Comparison of ENCODE assay signal across 8 mouse cellular contexts in the genomic region with DNA sequence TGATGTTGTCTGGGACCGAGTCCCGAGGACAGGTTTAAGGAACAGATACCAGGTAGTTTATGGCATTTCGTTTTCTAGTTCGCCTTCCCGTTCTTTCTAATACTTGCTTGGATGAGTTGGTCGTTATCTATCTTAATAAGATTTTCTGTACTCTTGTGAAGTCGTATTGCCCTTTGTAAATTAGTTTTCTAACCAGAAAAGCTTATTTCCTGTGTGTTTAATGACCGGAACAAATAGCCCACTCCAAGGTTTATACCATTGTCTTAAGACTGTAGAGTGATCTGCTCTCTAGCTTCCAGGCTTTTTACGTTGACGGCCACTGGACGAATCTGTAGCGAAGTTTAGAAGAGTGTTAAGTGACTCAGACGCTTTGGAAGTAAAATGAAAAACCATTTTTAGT. TPM values are rescaled to one million over a fixed set of nuclear protein-coding genes. Genes with fewer than 3 reads are reported as not detected.
DNase-seq lines count a peak whose midpoint lies in the region; ATAC-seq and TF ChIP-seq lines count a peak whose summit lies in the region.

No protein-coding gene starts in this region.

- peak overlapping the region; percentile 81 for H3K9ac ChIP-seq in kidney, embryonic 16.5 days (replicated peaks; ENCODE audit: low read length)
- H3K9ac ChIP-seq in embryonic facial prominence, embryonic 12.5 days, result peak overlapping the region; percentile 77
- H3K9ac ChIP-seq in intestine, embryonic 15.5 days, result peak overlapping the region; percentile 89

- H3K27me3 ChIP-seq in kidney, embryonic 16.5 days (ENCODE audit: insufficient read depth, low read length), result no peaks in the 10 kb centered on the region
- no peaks in the 10 kb centered on the region for H3K27me3 ChIP-seq in embryonic facial prominence, embryonic 12.5 days
- no peaks in the 10 kb centered on the region for H3K27me3 ChIP-seq in intestine, embryonic 15.5 days (replicated peaks)
- no peaks in the 10 kb centered on the region for H3K27me3 ChIP-seq in myocyte (ENCODE audit: control insufficient read depth, insufficient read depth, insufficient read length)

- peaks cover 50% of the 10 kb centered on the region for H3K79me2 ChIP-seq in myocyte (ENCODE audit: control insufficient read depth, insufficient read depth)

- no peak for ATAC-seq in kidney, embryonic 16.5 days (ENCODE audit: low FRiP score, low TSS enrichment)
- no peak for ATAC-seq in embryonic facial prominence, embryonic 12.5 days (ENCODE audit: insufficient number of reproducible peaks, insufficient read depth, low FRiP score, low TSS enrichment)
- ATAC-seq in intestine, embryonic 15.5 days, result no peak

- peaks cover 22% of the 10 kb centered on the region for H3K4me1 ChIP-seq in kidney, embryonic 16.5 days (ENCODE audit: insufficient read depth, low read length)
- 0 out of 2 replicates have a peak, but pooled peaks cover 2% of the 10 kb centered on the region for H3K4me1 ChIP-seq in embryonic facial prominence, embryonic 12.5 days
- H3K4me1 ChIP-seq in intestine, embryonic 15.5 days (replicated peaks), result no peaks in the 10 kb centered on the region

- WGBS in kidney, embryonic 16.5 days, result under 1% methylated on average over 13 of the region's 13 CpGs
- 1% methylated on average over 13 of the region's 13 CpGs for WGBS in embryonic facial prominence, embryonic 12.5 days
- 2% methylated on average over 13 of the region's 13 CpGs for WGBS in intestine, embryonic 15.5 days

- H3K4me3 ChIP-seq in kidney, embryonic 16.5 days (ENCODE audit: low read length), result peak overlapping the region; percentile 70
- H3K4me3 ChIP-seq in embryonic facial prominence, embryonic 12.5 days, result peak overlapping the region; percentile 87
- peak overlapping the region; percentile 91 for H3K4me3 ChIP-seq in intestine, embryonic 15.5 days (replicated peaks)
- peak overlapping the region; percentile 54 for H3K4me3 ChIP-seq in myocyte

- H3K9me3 ChIP-seq in kidney, embryonic 16.5 days (ENCODE audit: low read length), result no peaks in the 10 kb centered on the region
- no peaks in the 10 kb centered on the region for H3K9me3 ChIP-seq in embryonic facial prominence, embryonic 12.5 days
- H3K9me3 ChIP-seq in intestine, embryonic 15.5 days, result no peaks in the 10 kb centered on the region

- TF ChIP-seq POLR2A in myocyte (IDR thresholded peaks at IDR 0.05; ENCODE audit: insufficient read length, low read depth), result no peak

- DNase-seq in kidney, adult 11 months, result no peak
- no peak for DNase-seq in ovary, postnatal 36 days (ENCODE audit: low spot score)
- no peak for DNase-seq in thymus, postnatal 0 days (ENCODE audit: low spot score)
- DNase-seq in thymus, postnatal 36 days, result no peak

- peak overlapping the region; percentile 92 for H3ac ChIP-seq in myocyte (ENCODE audit: control insufficient read depth, insufficient read length)

- peak overlapping the region; percentile 65 for H3K27ac ChIP-seq in kidney, embryonic 16.5 days (ENCODE audit: low read length)
- no peak overlapping the region for H3K27ac ChIP-seq in embryonic facial prominence, embryonic 12.5 days
- H3K27ac ChIP-seq in intestine, embryonic 15.5 days, result peak overlapping the region; percentile 71; the same call in 1 of the 2 replicates

- H3K36me3 ChIP-seq in kidney, embryonic 16.5 days (ENCODE audit: insufficient read depth, low read length), result no peaks in the 10 kb centered on the region
- H3K36me3 ChIP-seq in embryonic facial prominence, embryonic 12.5 days, result no peaks in the 10 kb centered on the region
- H3K36me3 ChIP-seq in intestine, embryonic 15.5 days, result no peaks in the 10 kb centered on the region
- H3K36me3 ChIP-seq in myocyte (ENCODE audit: control insufficient read depth, insufficient read depth), result no peaks in the 10 kb centered on the region

- peak overlapping the region; percentile 62 for H3K4me2 ChIP-seq in kidney, embryonic 16.5 days (replicated peaks; ENCODE audit: low read depth, low read length)
- peak overlapping the region; percentile 69 for H3K4me2 ChIP-seq in embryonic facial prominence, embryonic 12.5 days (replicated peaks)
- peak overlapping the region; percentile 66 for H3K4me2 ChIP-seq in intestine, embryonic 15.5 days (replicated peaks)
- H3K4me2 ChIP-seq in myocyte (ENCODE audit: low read depth), result peak overlapping the region; percentile 79

TF ChIP-seq in myocyte, 11 proteins besides CTCF, POLR2A, EP300 and RAD21:
- TF ChIP-seq CEBPB (IDR thresholded peaks at IDR 0.05; ENCODE audit: insufficient read depth, poor library complexity, severe bottlenecking), result no peak
- TF ChIP-seq USF1 (IDR thresholded peaks at IDR 0.05; ENCODE audit: low read depth), result no peak
- TF ChIP-seq REST (IDR thresholded peaks at IDR 0.05; ENCODE audit: insufficient read depth, insufficient read length), result no peak
- no peak for TF ChIP-seq SRF (IDR thresholded peaks at IDR 0.05; ENCODE audit: control insufficient read depth, insufficient read length, low read depth)
- no peak for TF ChIP-seq MYOD1 (IDR thresholded peaks at IDR 0.05; ENCODE audit: control insufficient read depth in 1 of 3, insufficient read length in 2 of 3, low read depth in 2 of 3)
- no peak for TF ChIP-seq TCF3 (IDR thresholded peaks at IDR 0.05; ENCODE audit: insufficient read length, low read depth)
- TF ChIP-seq E2F4 (IDR thresholded peaks at IDR 0.05; ENCODE audit: insufficient read depth), result no peak
- TF ChIP-seq MYOG (IDR thresholded peaks at IDR 0.05; ENCODE audit: control insufficient read depth in 1 of 3, insufficient read depth in 1 of 3, insufficient read length in 2 of 3, low read depth in 2 of 3), result no peak
- no peak for TF ChIP-seq MAX (IDR thresholded peaks at IDR 0.05; ENCODE audit: low read depth)
- no peak for TF ChIP-seq POLR2AphosphoS2 (IDR thresholded peaks at IDR 0.05; ENCODE audit: insufficient read length, low read depth)
- TF ChIP-seq TCF12 (IDR thresholded peaks at IDR 0.05; ENCODE audit: insufficient read depth, poor library complexity, severe bottlenecking), result no peak

RNA-seq across cellular contexts. Expression of gene Plekha1, which starts 1.1 kb away (rescaled TPM):
- 91.6 and 101 TPM in 2 replicates for polyA plus RNA-seq in kidney, embryonic 16.5 days (2015; fragmentation: Nextera tagmentation; extraction: Ambion mirVana)
- polyA plus RNA-seq in embryonic facial prominence, embryonic 12.5 days (2016; fragmentation: Nextera tagmentation; extraction: Ambion mirVana), result 44.1 and 45.1 TPM in 2 replicates
- polyA plus RNA-seq in intestine, embryonic 15.5 days (2015; fragmentation: Nextera tagmentation; extraction: Ambion mirVana), result 40.5 and 41.5 TPM in 2 replicates
- 13.4 TPM for polyA plus RNA-seq in myocyte (2012; fragmentation: generic; extraction: Trizol)
- polyA plus RNA-seq in thymus, postnatal 0 days (2015; fragmentation: Nextera tagmentation; extraction: Ambion mirVana), result 17.6 and 20.7 TPM in 2 replicates
